Mouse (Mus musculus): ENCODE measurements around the gene Ctss. TPM values are rescaled to one million over a fixed set of nuclear protein-coding genes. Genes with fewer than 3 reads are reported as not detected.
"Not testable (repeated sequence)": the region's sequence is repeated elsewhere in the genome, so short reads cannot be mapped to it uniquely, and the experiment has no call there.

Gene Ctss
- polyA plus RNA-seq, 1 experiment from 2014 or later, result 6.5 TPM

- H3K4me1 ChIP-seq; H3K27ac ChIP-seq; H3K27me3 ChIP-seq; H3K4me2 ChIP-seq; H3K36me3 ChIP-seq (replicated peaks); ATAC-seq (ENCODE audit: low FRiP score); H3K9ac ChIP-seq; H3K9me3 ChIP-seq; H3K4me3 ChIP-seq (replicated peaks): not testable (repeated sequence)
- WGBS, result 79% methylated on average over 2 of the region's 2 CpGs
Observed at GRCm38 (mm10) chr3:95541186-95541585, 14.6 kb downstream of the Ctss start.

- Histone ChIP-seq H3K9ac (no peak overlapping the region), H3K36me3 (replicated peaks) (no peaks in the 10 kb centered on the region), H3K27me3 (no peaks in the 10 kb centered on the region), H3K4me3 (replicated peaks) (no peak overlapping the region), H3K4me1 (no peaks in the 10 kb centered on the region), H3K27ac (no peak overlapping the region), H3K4me2 (no peak overlapping the region), H3K9me3 (no peaks in the 10 kb centered on the region)
- no peak for ATAC-seq (ENCODE audit: low FRiP score)
Observed at GRCm38 (mm10) chr3:95542171-95542570, 15.6 kb downstream of the Ctss start.

GRCm38 (mm10) chr3:95542981-95543380 is 16.4 kb downstream of the Ctss start:
- Histone ChIP-seq H3K27me3 (no peaks in the 10 kb centered on the region), H3K9me3 (no peaks in the 10 kb centered on the region), H3K4me2 (no peak overlapping the region), H3K4me1 (no peaks in the 10 kb centered on the region), H3K36me3 (replicated peaks) (no peaks in the 10 kb centered on the region), H3K9ac (no peak overlapping the region), H3K4me3 (replicated peaks) (no peak overlapping the region), H3K27ac (no peak overlapping the region)
- whole genome bisulfite sequencing, result 79% methylated on average over 7 of the region's 7 CpGs
- ATAC-seq (ENCODE audit: low FRiP score), result no peak

GRCm38 (mm10) chr3:95550176-95550575 is 23.6 kb downstream of the Ctss start:
- H3K4me2 ChIP-seq, result no peak overlapping the region
- no peaks in the 10 kb centered on the region for H3K4me1 ChIP-seq
- no peak overlapping the region for H3K27ac ChIP-seq
- no peak for ATAC-seq (ENCODE audit: low FRiP score)
- H3K9ac ChIP-seq, result no peak overlapping the region
- no peaks in the 10 kb centered on the region for H3K27me3 ChIP-seq
- 68% methylated on average over 1 of the region's 1 CpGs for WGBS
- H3K9me3 ChIP-seq, result no peaks in the 10 kb centered on the region
- no peaks in the 10 kb centered on the region for H3K36me3 ChIP-seq (replicated peaks)
- no peak overlapping the region for H3K4me3 ChIP-seq (replicated peaks)

- no peak overlapping the region for H3K4me2 ChIP-seq
- WGBS, result 78% methylated on average over 3 of the region's 3 CpGs
- H3K4me1 ChIP-seq, result no peaks in the 10 kb centered on the region
Observed at GRCm38 (mm10) chr3:95553986-95554385, 27.4 kb downstream of the Ctss start.

GRCm38 (mm10) chr3:95559437-95559836 is 32.9 kb downstream of the Ctss start, which contains the start of gene Hormad1:
Gene Hormad1, plus strand, starts transcription at chr3:95559677.
- no peaks in the 10 kb centered on the region for H3K27me3 ChIP-seq
- no peak for ATAC-seq (ENCODE audit: low FRiP score)
- H3K4me2 ChIP-seq, result no peak within 1 kb of the TSS
- WGBS, result 91% methylated on average over 27 of the region's 27 CpGs
- no peaks in the 10 kb centered on the region for H3K4me1 ChIP-seq
- H3K27ac ChIP-seq, result no peak within 1 kb of the TSS
- H3K9me3 ChIP-seq, result no peaks in the 10 kb centered on the region
- no peak within 1 kb of the TSS for H3K9ac ChIP-seq
- no peaks in the 10 kb centered on the region for H3K36me3 ChIP-seq (replicated peaks)
- H3K4me3 ChIP-seq (replicated peaks), result no peak within 1 kb of the TSS

More at GRCm38 (mm10) chr3:95553986-95554385, 27.4 kb downstream of the Ctss start:
- Histone ChIP-seq H3K27ac (no peak overlapping the region), H3K27me3 (no peaks in the 10 kb centered on the region), H3K9ac (no peak overlapping the region), H3K4me3 (replicated peaks) (no peak overlapping the region), H3K36me3 (replicated peaks) (no peaks in the 10 kb centered on the region), H3K9me3 (no peaks in the 10 kb centered on the region)
- no peak for ATAC-seq (ENCODE audit: low FRiP score)

GRCm38 (mm10) chr3:95560738-95561137 is 34.2 kb downstream of the Ctss start:
- Histone ChIP-seq H3K36me3 (replicated peaks) (no peaks in the 10 kb centered on the region), H3K9ac (no peak overlapping the region), H3K9me3 (no peaks in the 10 kb centered on the region), H3K27ac (no peak overlapping the region), H3K27me3 (no peaks in the 10 kb centered on the region), H3K4me3 (replicated peaks) (no peak overlapping the region), H3K4me1 (no peaks in the 10 kb centered on the region), H3K4me2 (no peak overlapping the region)
- WGBS, result 92% methylated on average over 3 of the region's 3 CpGs
- no peak for ATAC-seq (ENCODE audit: low FRiP score)

GRCm38 (mm10) chr3:95561826-95562225 is 35.2 kb downstream of the Ctss start:
- Histone ChIP-seq H3K4me2 (no peak overlapping the region), H3K27ac (no peak overlapping the region), H3K9ac (no peak overlapping the region), H3K4me1 (no peaks in the 10 kb centered on the region), H3K4me3 (replicated peaks) (no peak overlapping the region), H3K27me3 (no peaks in the 10 kb centered on the region), H3K9me3 (no peaks in the 10 kb centered on the region), H3K36me3 (replicated peaks) (no peaks in the 10 kb centered on the region)
- no peak for ATAC-seq (ENCODE audit: low FRiP score)
- WGBS, result 81% methylated on average over 2 of the region's 2 CpGs

GRCm38 (mm10) chr3:95569585-95569984 is 43.0 kb downstream of the Ctss start:
- Histone ChIP-seq H3K4me3 (replicated peaks) (no peak overlapping the region), H3K27ac (no peak overlapping the region), H3K9ac (no peak overlapping the region), H3K9me3 (no peaks in the 10 kb centered on the region), H3K27me3 (no peaks in the 10 kb centered on the region), H3K4me2 (no peak overlapping the region), H3K36me3 (replicated peaks) (no peaks in the 10 kb centered on the region), H3K4me1 (no peaks in the 10 kb centered on the region)
- 92% methylated on average over 3 of the region's 3 CpGs for WGBS
- ATAC-seq (ENCODE audit: low FRiP score), result no peak

- H3K36me3 ChIP-seq (replicated peaks), result peaks cover 4% of the 10 kb centered on the region
- H3K4me1 ChIP-seq, result peaks cover 8% of the 10 kb centered on the region
Observed at GRCm38 (mm10) chr3:95587754-95588603, 61.4 kb downstream of the Ctss start.

GRCm38 (mm10) chr3:95588604-95589086 is 62.1 kb downstream of the Ctss start, which contains the start of gene Golph3l:
Gene Golph3l, plus strand, starts transcription at chr3:95588934.
- Histone ChIP-seq H3K9me3 (no peaks in the 10 kb centered on the region), H3K4me2 (peak within 1 kb of the TSS; percentile 70), H3K36me3 (replicated peaks) (peaks cover 6% of the 10 kb centered on the region), H3K9ac (peak within 1 kb of the TSS; percentile 61), H3K4me3 (replicated peaks) (peak within 1 kb of the TSS; percentile 73), H3K4me1 (peaks cover 8% of the 10 kb centered on the region), H3K27ac (peak within 1 kb of the TSS; percentile 77), H3K27me3 (no peaks in the 10 kb centered on the region)
- ATAC-seq (ENCODE audit: low FRiP score), result peak; percentile 100
- under 1% methylated on average over 12 of the region's 12 CpGs for WGBS

More at GRCm38 (mm10) chr3:95587754-95588603, 61.4 kb downstream of the Ctss start:
- Histone ChIP-seq H3K9me3 (no peaks in the 10 kb centered on the region), H3K27ac (peak overlapping the region; percentile 77), H3K4me3 (replicated peaks) (peak overlapping the region; percentile 73), H3K27me3 (no peaks in the 10 kb centered on the region), H3K9ac (no peak overlapping the region), H3K4me2 (peak overlapping the region; percentile 70)
- no peak for ATAC-seq (ENCODE audit: low FRiP score)
- 52% methylated on average over 8 of the region's 8 CpGs for WGBS

- Histone ChIP-seq H3K36me3 (replicated peaks) (peaks cover 24% of the 10 kb centered on the region), H3K27me3 (no peaks in the 10 kb centered on the region), H3K4me1 (no peaks in the 10 kb centered on the region), H3K4me3 (replicated peaks) (no peak overlapping the region), H3K9me3 (no peaks in the 10 kb centered on the region), H3K4me2 (no peak overlapping the region), H3K27ac (no peak overlapping the region), H3K9ac (no peak overlapping the region)
- no peak for ATAC-seq (ENCODE audit: low FRiP score)
Observed at GRCm38 (mm10) chr3:95598734-95599133, 72.1 kb downstream of the Ctss start.

- peaks cover 19% of the 10 kb centered on the region; the same call in 1 of the 2 replicates for H3K36me3 ChIP-seq (replicated peaks)
- no peak overlapping the region for H3K9ac ChIP-seq
- ATAC-seq (ENCODE audit: low FRiP score), result no peak
- no peak overlapping the region for H3K4me2 ChIP-seq
- no peak overlapping the region for H3K27ac ChIP-seq
- H3K4me3 ChIP-seq (replicated peaks), result no peak overlapping the region
- H3K27me3 ChIP-seq, result no peaks in the 10 kb centered on the region
- WGBS, result 91% methylated on average over 3 of the region's 3 CpGs
- H3K4me1 ChIP-seq, result no peaks in the 10 kb centered on the region
- H3K9me3 ChIP-seq, result no peaks in the 10 kb centered on the region
Observed at GRCm38 (mm10) chr3:95601287-95601686, 74.7 kb downstream of the Ctss start.

Measured in forebrain, embryonic 12.5 days (tissue).